Mouse (Mus musculus) C2C12 (cell line): ENCODE results near the gene N4bp1. TPM values are rescaled to one million over a fixed set of nuclear protein-coding genes. Genes with fewer than 3 reads are reported as not detected.

Source experiments
- H3K27me3 ChIP-seq: one replicate; pipeline ENCODE4 v1.6.1; 2011; ENCODE audit not compliant: control insufficient read depth, insufficient read depth, insufficient read length
- H3K36me3 ChIP-seq: one replicate; pipeline ENCODE4 v1.6.1; 2011; ENCODE audit not compliant: control insufficient read depth, insufficient read depth
- H3K4me3 ChIP-seq: one replicate; pipeline ENCODE4 v1.5.1; 2011; ENCODE audit warnings: mild to moderate bottlenecking, control low read depth; ENCODE audit not compliant: poor library complexity, insufficient read depth, severe bottlenecking
- H3K79me2 ChIP-seq: one replicate; pipeline ENCODE4 v1.6.1; 2011; ENCODE audit not compliant: control insufficient read depth, insufficient read depth
- H3K79me3 ChIP-seq: one replicate; pipeline ENCODE4 v1.6.1; 2011; ENCODE audit warnings: low read depth, control low read depth
- H3ac ChIP-seq: one replicate; pipeline ENCODE3; 2011; ENCODE audit warnings: low read depth; ENCODE audit not compliant: control insufficient read depth, insufficient read length
- CEBPB ChIP-seq: IDR thresholded peaks from one replicate; pipeline ENCODE4 v1.6.1; 2011; ENCODE audit warnings: low read depth, mild to moderate bottlenecking, control low read depth, moderate library complexity
- CTCF ChIP-seq: IDR thresholded peaks from one replicate; pipeline ENCODE4 v1.5.1; 2011; ENCODE audit not compliant: control insufficient read depth, insufficient read depth, insufficient read length
- FOSL1 ChIP-seq: IDR thresholded peaks from one replicate; pipeline ENCODE4 v1.8.0; 2011; ENCODE audit warnings: mild to moderate bottlenecking, low read length; ENCODE audit not compliant: poor library complexity, insufficient read depth, severe bottlenecking
- MAX ChIP-seq: IDR thresholded peaks from one replicate; pipeline ENCODE4 v1.6.1; 2011; ENCODE audit warnings: mild to moderate bottlenecking, control low read depth
- MYOD1 ChIP-seq: IDR thresholded peaks from one replicate; pipeline ENCODE4 v1.6.1; 2011; ENCODE audit warnings: low read depth; ENCODE audit not compliant: control insufficient read depth, insufficient read length
- MYOG ChIP-seq: IDR thresholded peaks from one replicate; pipeline ENCODE4 v1.6.1; 2011; ENCODE audit not compliant: control insufficient read depth, insufficient read length; ENCODE audit errors: extremely low read depth
- USF1 ChIP-seq: IDR thresholded peaks from one replicate; pipeline ENCODE4 v1.6.1; 2011; ENCODE audit warnings: low read depth, mild to moderate bottlenecking, control low read depth, moderate library complexity
- polyA plus RNA-seq: library from polyadenylated mRNA; unstranded; fragments of >200 nt; fragmentation: generic; extraction: Trizol; gene quantifications from one replicate; pipeline ENCODE4 v1.2.1, GENCODE M21; 2012; ENCODE audit warnings: missing spikeins

N4bp1 gene
- polyA plus RNA-seq, 1 experiment = 6.4 TPM

DNA sequence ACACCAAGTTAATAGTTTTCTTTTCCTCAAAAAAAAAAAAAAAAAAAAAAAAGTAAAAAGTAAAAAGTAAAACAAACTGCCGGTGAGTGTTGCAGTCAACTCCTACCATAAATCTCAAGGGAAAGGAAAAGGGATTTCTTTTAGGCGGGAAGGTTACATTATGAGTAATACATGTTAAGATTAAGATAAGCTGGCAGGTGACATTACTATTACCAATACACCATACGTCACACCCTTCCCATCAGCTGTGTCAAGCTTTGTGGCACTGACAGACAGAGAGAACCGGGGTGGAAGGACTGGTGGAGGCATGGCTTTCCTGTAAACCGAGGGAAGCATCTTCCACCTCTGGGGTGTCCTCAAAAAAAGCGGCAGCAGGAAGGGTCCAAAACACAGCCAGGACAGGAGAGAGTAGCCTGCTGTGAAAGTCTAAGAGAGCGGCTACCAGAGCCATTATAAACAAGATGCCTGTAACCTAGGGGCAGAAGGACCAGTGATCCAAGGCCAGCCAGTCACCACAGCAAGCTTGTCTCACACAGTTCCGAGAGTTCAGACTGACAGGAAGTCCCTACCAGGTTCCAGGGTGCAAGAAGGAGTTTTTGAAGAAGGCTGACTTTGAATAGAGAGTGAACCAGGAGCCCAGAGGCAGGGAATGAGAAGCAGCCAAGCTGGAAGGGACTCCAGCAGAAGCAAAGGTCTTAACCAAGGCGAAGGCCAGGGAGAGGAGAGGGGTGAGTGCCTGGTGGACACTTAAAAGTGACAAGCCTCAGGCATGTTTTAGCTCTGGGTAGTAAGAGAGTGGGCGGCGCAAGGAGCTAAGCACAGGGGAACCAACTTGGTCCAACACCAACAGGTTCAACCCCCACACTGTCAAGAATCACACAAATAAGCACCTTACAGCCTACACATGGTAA, 2.2 kb downstream of the N4bp1 start:
- Histone ChIP-seq H3K4me3 (peak overlapping the region; percentile 18), H3ac (no peak overlapping the region), H3K36me3 (peaks cover 10% of the 10 kb centered on the region), H3K27me3 (no peaks in the 10 kb centered on the region), H3K79me3 (peaks cover 62% of the 10 kb centered on the region), H3K79me2 (peaks cover 72% of the 10 kb centered on the region)
- no peak for TF ChIP-seq USF1
- no peak for TF ChIP-seq MYOG
- no peak for TF ChIP-seq MYOD1
- no peak for TF ChIP-seq FOSL1
- no peak for TF ChIP-seq CEBPB
- TF ChIP-seq MAX = no peak
- TF ChIP-seq CTCF = no peak

DNA sequence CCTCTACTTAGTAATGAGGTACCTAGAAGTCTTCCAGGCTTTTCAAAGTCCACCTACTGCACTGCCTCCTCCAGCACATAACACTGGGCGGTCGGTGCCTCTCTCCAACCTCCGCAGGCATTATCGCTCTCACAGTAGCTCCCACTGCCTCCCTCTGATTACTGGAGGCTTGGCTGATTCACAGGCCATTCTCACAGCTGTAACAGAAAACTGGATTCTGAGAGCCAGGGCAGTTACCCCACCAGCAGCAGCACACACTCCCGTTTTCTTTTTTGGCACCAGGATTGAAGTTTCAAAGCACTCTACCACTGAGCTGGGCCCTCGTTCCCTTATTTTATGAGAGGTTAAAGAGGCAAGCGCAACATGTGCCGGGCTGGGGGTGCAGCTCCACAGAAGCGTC, 3.1 kb downstream of the N4bp1 start:
- TF ChIP-seq MYOG (no peak), MYOD1 (no peak), FOSL1 (no peak), CTCF (no peak), USF1 (no peak), CEBPB (no peak), MAX (no peak)
- Histone ChIP-seq H3K36me3 (peaks cover 10% of the 10 kb centered on the region), H3K4me3 (no peak overlapping the region)

DNA sequence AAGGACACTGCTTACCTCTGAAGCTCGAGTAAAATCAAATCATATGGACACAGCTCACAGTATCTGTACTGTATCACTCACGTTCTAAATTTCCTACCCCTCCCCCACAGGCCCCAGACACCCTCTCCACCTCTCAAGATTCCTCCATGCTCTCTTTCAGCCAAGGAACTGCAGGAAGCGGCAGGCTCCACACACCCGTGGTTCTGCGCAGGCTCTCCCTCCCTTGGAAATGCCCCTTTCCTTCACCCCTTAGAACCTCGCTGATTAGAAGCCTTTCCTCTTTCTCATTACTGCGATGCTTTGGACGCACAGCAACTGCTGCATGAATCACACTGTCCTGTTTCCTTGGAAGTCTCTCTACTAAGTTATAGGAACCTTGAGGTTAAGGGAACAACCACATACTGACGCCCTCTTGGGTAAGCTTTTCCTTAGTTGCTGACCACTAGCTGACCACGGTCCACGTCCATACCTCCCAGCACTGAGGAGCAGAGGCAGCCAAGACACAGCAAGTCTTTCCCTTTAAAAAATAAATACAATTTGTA, 3.9 kb downstream of the N4bp1 start:
- H3K4me3 ChIP-seq = no peak overlapping the region
- H3K79me2 ChIP-seq = peaks cover 88% of the 10 kb centered on the region
- no peaks in the 10 kb centered on the region for H3K27me3 ChIP-seq
- H3ac ChIP-seq = no peak overlapping the region
- peaks cover 10% of the 10 kb centered on the region for H3K36me3 ChIP-seq
- TF ChIP-seq CEBPB (peak; percentile 13), USF1 (no peak), MYOD1 (peak; percentile 13)
- peaks cover 75% of the 10 kb centered on the region for H3K79me3 ChIP-seq

More for the DNA sequence above, 3.1 kb downstream of the N4bp1 start:
- no peaks in the 10 kb centered on the region for H3K27me3 ChIP-seq
- H3ac ChIP-seq = no peak overlapping the region
- peaks cover 80% of the 10 kb centered on the region for H3K79me2 ChIP-seq
- peaks cover 68% of the 10 kb centered on the region for H3K79me3 ChIP-seq

DNA sequence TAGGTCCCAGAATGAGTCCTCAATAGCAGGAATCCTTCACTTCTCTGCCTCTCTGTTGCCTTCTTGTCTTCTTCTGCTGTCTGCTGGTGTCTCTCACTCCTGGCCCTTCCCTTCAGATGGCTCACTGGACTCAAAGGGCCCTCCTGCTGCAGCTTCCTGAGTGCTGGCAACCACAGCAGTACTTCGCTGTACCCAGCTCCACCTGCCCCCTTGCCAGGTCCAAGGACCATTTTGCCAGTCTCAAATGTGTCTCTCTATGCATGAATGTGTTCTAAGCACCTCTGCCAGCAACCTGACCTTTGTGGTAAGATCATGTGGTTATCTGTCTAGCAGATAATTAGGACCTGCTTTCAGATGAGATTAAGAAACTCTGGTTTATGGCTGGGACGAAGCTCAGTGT, 8.2 kb downstream of the N4bp1 start:
- peaks cover 100% of the 10 kb centered on the region for H3K79me2 ChIP-seq
- no peak overlapping the region for H3ac ChIP-seq
- H3K27me3 ChIP-seq = no peaks in the 10 kb centered on the region
- TF ChIP-seq MYOD1 (no peak), CTCF (no peak), CEBPB (no peak), MAX (no peak), MYOG (no peak), FOSL1 (no peak), USF1 (no peak)
- peaks cover 23% of the 10 kb centered on the region for H3K36me3 ChIP-seq
- no peak overlapping the region for H3K4me3 ChIP-seq
- peaks cover 82% of the 10 kb centered on the region for H3K79me3 ChIP-seq

DNA sequence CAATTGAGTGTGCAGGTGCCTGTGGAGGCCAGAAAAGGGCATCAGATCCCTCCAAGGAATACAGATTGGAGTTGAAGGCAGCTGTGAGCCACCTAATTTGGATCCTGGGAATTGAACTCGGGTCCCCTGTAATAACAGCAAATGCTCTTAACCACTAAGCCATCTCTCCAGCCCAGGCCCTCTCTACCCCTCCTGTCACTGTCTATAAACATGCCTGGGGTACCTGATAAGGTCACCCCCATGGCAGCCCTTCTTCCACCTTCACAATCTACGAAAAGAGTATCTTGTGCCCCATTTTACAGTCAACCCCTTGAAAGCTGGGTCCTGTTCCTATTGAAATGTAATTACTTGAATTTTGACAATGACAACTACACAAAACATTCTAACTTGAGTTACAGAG, 11.0 kb downstream of the N4bp1 start:
- H3K79me3 ChIP-seq = peaks cover 82% of the 10 kb centered on the region
- no peak overlapping the region for H3ac ChIP-seq
- no peak overlapping the region for H3K4me3 ChIP-seq
- TF ChIP-seq MYOG = no peak
- TF ChIP-seq CTCF = no peak
- TF ChIP-seq MAX = no peak
- no peak for TF ChIP-seq FOSL1
- no peak for TF ChIP-seq MYOD1
- no peak for TF ChIP-seq USF1
- no peak for TF ChIP-seq CEBPB
- peaks cover 100% of the 10 kb centered on the region for H3K79me2 ChIP-seq
- H3K27me3 ChIP-seq = no peaks in the 10 kb centered on the region
- H3K36me3 ChIP-seq = peaks cover 17% of the 10 kb centered on the region

DNA sequence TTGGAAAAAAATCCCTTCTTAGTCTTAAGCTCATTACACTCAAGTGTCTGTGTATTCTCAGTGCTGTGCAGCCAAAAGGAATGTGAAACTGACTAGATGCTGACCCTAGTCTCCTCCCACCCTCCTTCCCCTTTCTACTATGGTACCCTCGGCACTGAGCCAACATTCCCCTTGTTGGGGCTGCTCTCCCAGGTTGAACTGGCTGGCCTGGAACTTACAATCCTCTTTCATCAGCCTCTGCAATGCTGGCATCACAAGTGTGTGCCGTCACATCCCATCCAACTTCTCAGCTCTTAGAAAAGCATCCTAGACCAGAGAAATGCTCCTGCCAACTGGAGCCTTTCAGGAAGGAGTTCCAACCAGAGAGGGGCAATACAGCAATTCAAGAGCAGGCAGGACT, 11.9 kb downstream of the N4bp1 start:
- TF ChIP-seq USF1 = no peak
- TF ChIP-seq MYOG = no peak
- no peak for TF ChIP-seq CTCF
- no peak for TF ChIP-seq MAX
- TF ChIP-seq CEBPB = no peak
- TF ChIP-seq FOSL1 = no peak
- no peak for TF ChIP-seq MYOD1
- no peaks in the 10 kb centered on the region for H3K27me3 ChIP-seq
- peaks cover 16% of the 10 kb centered on the region for H3K36me3 ChIP-seq
- peaks cover 100% of the 10 kb centered on the region for H3K79me2 ChIP-seq
- H3K79me3 ChIP-seq = peaks cover 82% of the 10 kb centered on the region
- no peak overlapping the region for H3ac ChIP-seq
- H3K4me3 ChIP-seq = no peak overlapping the region
